Mouse (Mus musculus): ENCODE results near the gene Arrdc5. TPM values are rescaled to one million over a fixed set of nuclear protein-coding genes. Genes with fewer than 3 reads are reported as not detected.

Arrdc5 gene
- not detected for total RNA-seq (2021)
- long read RNA-seq, experiment 1, partial matches to known transcripts, result 0 of 1 reads
- long read RNA-seq, experiment 1, other reads (novel, unspliced or antisense), result 1 of 1 reads
- long read RNA-seq, experiment 2, result 0 reads

DNA sequence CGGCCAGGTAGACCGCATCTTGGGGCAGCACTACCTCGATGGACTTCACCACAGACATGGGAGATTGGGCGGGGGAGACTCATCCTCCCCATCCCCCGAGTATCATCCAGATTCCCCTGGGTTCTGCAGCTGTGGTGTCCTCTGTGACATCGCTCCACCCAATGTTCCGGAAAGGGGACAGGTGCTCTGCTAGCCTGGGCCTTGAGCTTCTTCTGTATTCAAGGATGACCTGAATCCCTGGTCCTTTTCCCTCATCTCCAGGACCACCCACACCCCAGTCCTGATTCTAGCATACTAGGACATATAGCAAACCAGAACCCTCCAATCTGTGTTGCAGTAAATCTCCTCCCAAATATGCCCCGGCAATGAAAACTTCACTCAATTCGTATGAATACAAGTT, at the start of gene Arrdc5:
TSS of gene Arrdc5 (minus strand) at position 101 of the 400 bp plus-strand sequence.
- DNase-seq, result no peak
- TF ChIP-seq CTCF (IDR thresholded peaks at IDR 0.05), result no peak
- Histone ChIP-seq H3K4me3 (no peak within 1 kb of the TSS), H3K27ac (no peak within 1 kb of the TSS)
- intact Hi-C loops (cut with DNase I), result no loop called here

- no peak for TF ChIP-seq CTCF (IDR thresholded peaks at IDR 0.05)
- H3K4me3 ChIP-seq, result no peak overlapping the region
- intact Hi-C loops (cut with DNase I), result no loop called here
- DNase-seq, result no peak
- no peak overlapping the region for H3K27ac ChIP-seq
Observed at GRCm38 (mm10) chr17:56348586-56348985, 48.5 kb upstream of the Arrdc5 start.

DNA sequence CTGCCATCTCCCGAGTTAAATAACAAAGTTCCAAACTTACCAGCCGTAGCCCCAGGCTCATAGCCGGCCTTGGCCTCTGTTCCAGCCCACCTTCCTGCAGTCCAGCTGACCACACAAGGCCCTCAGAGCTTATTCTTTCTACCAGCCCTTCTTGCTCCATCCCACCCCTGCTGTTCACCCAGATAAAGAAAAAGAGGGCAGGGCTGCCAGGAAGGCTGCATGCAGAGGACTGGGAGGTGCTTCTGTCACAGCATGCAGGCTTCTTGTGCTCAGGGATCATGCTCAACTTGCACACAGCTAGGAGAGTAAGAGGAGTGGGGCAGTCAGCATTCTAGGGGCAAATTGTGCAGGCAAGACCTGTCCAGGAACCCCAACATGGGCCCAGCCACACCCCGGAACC, 48.0 kb upstream of the Arrdc5 start:
- intact Hi-C loops (cut with DNase I), result no loop called here
- TF ChIP-seq CTCF (IDR thresholded peaks at IDR 0.05), result no peak
- no peak overlapping the region for H3K27ac ChIP-seq
- no peak for DNase-seq
- H3K4me3 ChIP-seq, result no peak overlapping the region

DNA sequence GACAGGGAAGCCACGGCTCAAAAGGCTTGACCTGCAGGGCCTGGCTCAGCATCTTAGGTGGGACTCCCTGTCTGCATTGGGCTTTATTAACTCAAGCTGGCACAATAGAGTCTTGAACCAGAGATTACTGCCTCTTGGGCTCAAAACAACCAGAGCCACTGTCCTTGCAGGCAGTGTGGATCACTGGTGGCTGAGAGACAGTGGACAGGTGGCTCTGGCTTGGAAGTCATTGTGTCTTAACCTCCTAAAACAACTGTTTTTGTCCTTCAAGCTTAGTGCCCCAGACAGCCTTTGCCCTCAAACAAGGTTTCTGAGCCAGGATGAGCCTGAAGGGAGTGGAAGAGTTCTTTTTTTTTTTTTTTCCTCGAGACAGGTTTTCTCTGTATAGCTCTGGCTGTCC, 45.3 kb upstream of the Arrdc5 start:
- H3K4me3 ChIP-seq, result no peak overlapping the region
- intact Hi-C loops (cut with DNase I), result no loop called here
- H3K27ac ChIP-seq, result no peak overlapping the region
- TF ChIP-seq CTCF (IDR thresholded peaks at IDR 0.05), result no peak
- DNase-seq, result no peak

DNA sequence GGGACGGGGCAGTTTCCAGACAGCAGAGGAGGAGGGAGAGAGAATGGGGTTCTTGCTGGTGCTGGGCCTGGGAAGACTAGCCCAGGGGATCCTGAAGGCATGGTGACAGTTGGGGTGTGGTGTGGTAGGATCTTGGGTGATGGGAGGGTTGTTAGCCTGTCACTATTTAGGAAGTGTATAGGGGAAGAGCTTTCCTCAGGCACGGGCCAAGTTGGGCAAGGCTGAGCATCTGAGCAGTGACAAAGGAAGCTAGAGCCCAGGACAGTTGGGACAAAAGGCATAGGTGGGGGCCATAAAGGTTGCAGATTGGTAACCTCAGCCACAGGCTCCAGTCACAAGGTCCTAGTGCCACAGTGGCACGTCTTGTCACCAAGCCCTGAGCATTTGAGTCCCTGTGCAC, 43.4 kb upstream of the Arrdc5 start:
- DNase-seq, result no peak
- Histone ChIP-seq H3K27ac (no peak overlapping the region), H3K4me3 (no peak overlapping the region)
- intact Hi-C loops (cut with DNase I), result no loop called here
- no peak for TF ChIP-seq CTCF (IDR thresholded peaks at IDR 0.05)

GRCm38 (mm10) chr17:56340717-56341116, 40.6 kb upstream of the Arrdc5 start:
- Histone ChIP-seq H3K4me3 (no peak overlapping the region), H3K27ac (peak overlapping the region; percentile 59)
- intact Hi-C loops (cut with DNase I), result no loop called here
- no peak for TF ChIP-seq CTCF (IDR thresholded peaks at IDR 0.05)
- no peak for DNase-seq

- TF ChIP-seq CTCF (IDR thresholded peaks at IDR 0.05), result peak; percentile 59
- no peak overlapping the region for H3K27ac ChIP-seq
- intact Hi-C loops (cut with DNase I), result loop anchor here (10.0 kb wide), 1 partner anchor 204 kb away; no protein-coding TSS in a partner anchor
- peak; percentile 51 for DNase-seq
- no peak overlapping the region for H3K4me3 ChIP-seq
Observed at GRCm38 (mm10) chr17:56338909-56339308, 38.8 kb upstream of the Arrdc5 start.

GRCm38 (mm10) chr17:56337791-56338190, 37.7 kb upstream of the Arrdc5 start:
- TF ChIP-seq CTCF (IDR thresholded peaks at IDR 0.05), result no peak
- DNase-seq, result no peak
- no peak overlapping the region for H3K4me3 ChIP-seq
- intact Hi-C loops (cut with DNase I), result loop anchor here (10.0 kb wide), 1 partner anchor 203 kb away; no protein-coding TSS in a partner anchor
- H3K27ac ChIP-seq, result peak overlapping the region; percentile 35; the same call in 1 of the 2 replicates

DNA sequence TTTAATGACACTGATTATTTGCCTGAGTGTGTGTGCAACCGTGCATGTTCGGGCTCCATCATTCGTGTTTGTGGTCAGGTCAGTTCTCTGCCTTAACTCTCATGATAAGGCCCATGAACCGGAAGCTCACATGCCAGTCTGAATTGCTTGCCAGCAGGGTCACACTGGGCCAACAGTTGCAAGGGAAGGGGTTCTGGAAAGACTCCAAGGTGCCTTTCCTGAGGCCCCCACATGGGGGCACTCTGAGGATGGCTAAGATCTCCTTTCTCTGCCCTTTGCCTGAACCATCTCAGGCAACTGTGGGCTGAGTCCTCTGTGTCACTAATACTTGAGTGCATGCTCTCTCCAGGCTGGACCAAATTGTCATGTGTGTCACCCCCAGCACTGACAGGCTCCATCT, 37.1 kb upstream of the Arrdc5 start:
- H3K27ac ChIP-seq, result peak overlapping the region; percentile 35; the same call in 1 of the 2 replicates
- peak; percentile 67 for DNase-seq

GRCm38 (mm10) chr17:56332987-56333386, 32.9 kb upstream of the Arrdc5 start:
- DNase-seq, result no peak
- Histone ChIP-seq H3K27ac (no peak overlapping the region), H3K4me3 (no peak overlapping the region)
- TF ChIP-seq CTCF (IDR thresholded peaks at IDR 0.05), result peak; percentile 43
- intact Hi-C loops (cut with DNase I), result loop anchor here (10.0 kb wide), 1 partner anchor 198 kb away; no protein-coding TSS in a partner anchor

More for the DNA sequence above, 37.1 kb upstream of the Arrdc5 start:
- TF ChIP-seq CTCF (IDR thresholded peaks at IDR 0.05), result peak; percentile 79
- intact Hi-C loops (cut with DNase I), result loop anchor here (10.0 kb wide), 1 partner anchor 202 kb away; no protein-coding TSS in a partner anchor
- no peak overlapping the region for H3K4me3 ChIP-seq

DNA sequence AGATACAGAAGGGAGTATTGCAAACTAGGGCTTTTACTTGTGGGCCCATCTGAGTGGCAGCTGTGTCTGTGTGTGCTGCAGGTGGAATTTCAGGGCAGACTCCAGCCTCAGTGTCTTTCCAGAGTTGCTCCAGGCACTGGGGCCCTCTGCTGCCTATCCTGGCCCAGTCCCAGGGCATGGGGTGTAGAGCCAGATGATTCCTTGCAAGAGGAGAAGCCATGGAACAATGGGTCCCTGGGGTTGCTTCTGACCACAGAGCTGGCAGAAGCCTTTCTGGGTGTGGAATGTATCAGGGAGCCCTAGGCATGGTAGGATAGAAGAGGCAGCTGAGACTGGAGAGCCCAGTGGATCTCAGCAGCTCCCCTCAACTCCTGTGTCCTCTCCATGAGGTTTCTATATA, 31.2 kb upstream of the Arrdc5 start:
- intact Hi-C loops (cut with DNase I), result loop anchor here (10.0 kb wide), 1 partner anchor 196 kb away; no protein-coding TSS in a partner anchor
- H3K27ac ChIP-seq, result peak overlapping the region; percentile 57
- no peak overlapping the region for H3K4me3 ChIP-seq
- TF ChIP-seq CTCF (IDR thresholded peaks at IDR 0.05), result no peak
- peak; percentile 80 for DNase-seq

DNA sequence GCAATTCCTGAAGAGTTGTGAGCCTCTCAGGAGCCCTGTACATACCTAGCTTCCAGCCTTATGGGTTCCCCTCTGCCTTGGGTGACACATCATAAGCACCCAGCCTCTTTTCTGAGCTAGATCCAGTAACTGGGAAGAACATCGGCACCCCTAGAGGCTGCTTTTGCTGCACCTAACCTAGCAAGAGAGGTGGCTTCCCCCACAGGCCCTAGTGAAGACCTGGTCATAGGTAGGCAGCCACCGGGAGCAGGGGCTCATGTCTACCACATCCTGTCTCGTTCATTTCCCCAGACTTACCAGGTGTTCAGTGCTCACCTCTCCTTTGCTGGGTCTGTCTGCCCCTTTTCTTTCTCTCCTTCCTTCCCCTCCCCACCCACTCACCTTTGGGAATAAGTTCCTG, 30.3 kb upstream of the Arrdc5 start:
- intact Hi-C loops (cut with DNase I), result loop anchor here (10.0 kb wide), 1 partner anchor 196 kb away; no protein-coding TSS in a partner anchor
- no peak for DNase-seq
- TF ChIP-seq CTCF (IDR thresholded peaks at IDR 0.05), result no peak
- H3K27ac ChIP-seq, result peak overlapping the region; percentile 57; the same call in 1 of the 2 replicates
- no peak overlapping the region for H3K4me3 ChIP-seq

GRCm38 (mm10) chr17:56329267-56329666, 29.2 kb upstream of the Arrdc5 start:
- DNase-seq, result no peak
- H3K4me3 ChIP-seq, result no peak overlapping the region
- TF ChIP-seq CTCF (IDR thresholded peaks at IDR 0.05), result no peak
- intact Hi-C loops (cut with DNase I), result no loop called here
- H3K27ac ChIP-seq, result no peak overlapping the region

Measured in gastrocnemius, adult 2 months (tissue).